Mouse (Mus musculus) megakaryocyte, embryonic 14.5 days (primary cell): Measurements from ENCODE around the gene Syt5.

Source experiments
- FLI1 ChIP-seq: IDR thresholded peaks from 2 replicates; pipeline ENCODE4 v1.6.1; 2012; ENCODE audit warnings: low read length, inconsistent platforms, mixed read lengths
- GATA1 ChIP-seq: IDR thresholded peaks from 3 replicates; pipeline ENCODE4 v1.6.1; 2012; ENCODE audit warnings: mixed read lengths, low read length, inconsistent platforms, borderline replicate concordance

DNA sequence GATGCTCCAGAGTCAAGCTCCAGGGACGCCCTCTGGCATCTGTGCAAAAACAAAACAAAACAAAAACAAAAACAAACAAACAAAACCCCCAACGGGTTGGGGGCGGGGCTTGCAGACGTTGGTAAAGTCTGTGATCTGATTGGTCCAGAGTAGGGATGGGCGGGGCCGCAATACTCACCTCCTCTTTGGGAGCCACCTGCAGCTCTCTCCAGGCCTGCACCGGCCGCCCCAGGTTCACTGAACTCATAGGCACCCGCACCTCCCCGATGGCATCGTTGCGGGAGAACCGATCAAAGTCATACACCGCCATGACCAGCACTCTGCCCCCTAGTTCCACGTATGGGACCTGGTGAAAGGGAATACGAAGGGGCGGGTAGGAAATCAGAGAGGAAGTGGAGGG, 5.3 kb downstream of the Syt5 start:
- TF ChIP-seq GATA1: no peak
- TF ChIP-seq FLI1: no peak
